ENCODE assay signal across 8 mouse cellular contexts in genomic region chr6:67036356-67036811, GRCm38 (mm10). TPM values are rescaled to one million over a fixed set of nuclear protein-coding genes. Genes with fewer than 3 reads are reported as not detected.
DNase-seq lines count a peak whose midpoint lies in the region; ATAC-seq lines count a peak whose summit lies in the region.

No protein-coding gene starts in this region.

- peak; percentile 42 for ATAC-seq in inflammation-experienced regulatory T-cells, adult 6 months
- ATAC-seq in megakaryocyte progenitor cell, adult 5-6 weeks (replicated peaks; ENCODE audit: poor library complexity): peak; percentile 58

- DNase-seq in adrenal gland, adult 18-20 months (ENCODE audit: low spot score in 2 of 2): peak; percentile 76 to 77
- DNase-seq in embryo, embryonic 10.5 days (ENCODE audit: low spot score): peak; percentile 90
- DNase-seq in gastrocnemius, postnatal 14 days: peak; percentile 90
- peak; percentile 58 to 90 for DNase-seq in left cerebral cortex, postnatal 10 days (ENCODE audit: extremely low spot score in 1 of 2, low spot score in 2 of 2)
- DNase-seq in right cerebral cortex, postnatal 10 days (ENCODE audit: low spot score in 2 of 2): peak; percentile 84
- DNase-seq in urinary bladder, postnatal 14 days (ENCODE audit: low spot score): peak; percentile 89

- intact Hi-C loops in gastrocnemius, postnatal 14 days (cut with DNase I; ENCODE audit: low total_unique reads): loop anchor here (5.0 to 10.0 kb wide), 2 partner anchors 68 to 101 kb away; no protein-coding TSS in a partner anchor
- intact Hi-C loops in left cerebral cortex, postnatal 10 days (cut with DNase I): loop anchor here (2.0 to 5.0 kb wide), 3 partner anchors 101 to 139 kb away; partner anchors contain the start of gene Gng12

RNA-seq across cellular contexts. Expression of gene Gadd45a, which starts 0.9 kb away (rescaled TPM):
- 10 to 100 TPM; 10.6 to 27.8 TPM for total RNA-seq in adrenal gland, adult 18-20 months (2021)
- total RNA-seq in gastrocnemius, postnatal 14 days (2021): 10 to 100 TPM; 41.7 to 59.0 TPM
- polyA plus RNA-seq in inflammation-experienced regulatory T-cells, adult 6 months (2017; shearing (Covaris generic)): 1 to 10 TPM; 5.2 to 6.5 (median 5.3) TPM
- total RNA-seq in left cerebral cortex, postnatal 10 days (2021): 1 to 10 TPM; 4.8 to 5.5 TPM
- 50.6 and 58.0 TPM in 2 replicates for total RNA-seq in megakaryocyte progenitor cell, adult 5-6 weeks (2015)
- total RNA-seq in megakaryocyte progenitor cell, adult 5-6 weeks (2017): 40.4 and 64.3 TPM in 2 replicates

Comparison
In these comparisons a context has a peak if more than half of its experiments do, and no peak if none do; other contexts are left out.
1. Peak in every context shown above with its lines: DNase-seq and ATAC-seq.